Mouse (Mus musculus) liver, adult 2 months (tissue): ENCODE measurements around the gene Rgp1.

Source experiments
- CTCF ChIP-seq: fragments of 200-500 bp; IDR thresholded peaks from 2 replicates; pipeline ENCODE4 v1.5.1; 2011; ENCODE audit warnings: low read depth, low read length, control low read depth
- POLR2A ChIP-seq: fragments of 200-500 bp; IDR thresholded peaks from 2 replicates; pipeline ENCODE4 v1.6.1; 2011; ENCODE audit warnings: low read length, control low read depth; ENCODE audit not compliant: insufficient read depth; ENCODE audit errors: extremely low read depth

GRCm38 (mm10) chr4:43585682-43586081 is 7.2 kb downstream of the Rgp1 start:
- TF ChIP-seq POLR2A, result no peak
- TF ChIP-seq CTCF, result no peak
